In genomic region chr19:5097521-5098362, GRCm38 (mm10) we compare ENCODE assay signal across 7 mouse cellular contexts. TPM values are rescaled to one million over a fixed set of nuclear protein-coding genes. Genes with fewer than 3 reads are reported as not detected.
DNase-seq lines count a peak whose midpoint lies in the region; ATAC-seq lines count a peak whose summit lies in the region.

No protein-coding gene starts in this region.

- peaks cover 87% of the 10 kb centered on the region for H3K4me1 ChIP-seq in megakaryocyte, embryonic 14.5 days
- H3K4me1 ChIP-seq in forebrain, embryonic 12.5 days, result peaks cover 68% of the 10 kb centered on the region
- H3K4me1 ChIP-seq in limb, embryonic 15.5 days, result peaks cover 63% of the 10 kb centered on the region
- H3K4me1 ChIP-seq in stomach, embryonic 15.5 days, result peaks cover 30% of the 10 kb centered on the region

- ATAC-seq in megakaryocyte, adult 5-6 weeks (ENCODE audit: poor library complexity, severe bottlenecking), result no peak
- peak; percentile 12 for ATAC-seq in forebrain, embryonic 12.5 days (ENCODE audit: low FRiP score)
- ATAC-seq in limb, embryonic 15.5 days (ENCODE audit: insufficient number of reproducible peaks, low FRiP score, low TSS enrichment, low read depth), result no peak
- 0 out of 2 replicates have a peak, but pooled peaks have one; percentile 1 for ATAC-seq in stomach, embryonic 15.5 days (ENCODE audit: insufficient read depth, low FRiP score, low read depth)

- H3K4me2 ChIP-seq in forebrain, embryonic 12.5 days, result peak overlapping the region; percentile 96
- H3K4me2 ChIP-seq in limb, embryonic 15.5 days, result peak overlapping the region; percentile 99
- peak overlapping the region; percentile 100 for H3K4me2 ChIP-seq in stomach, embryonic 15.5 days

- peaks cover 53% of the 10 kb centered on the region for H3K36me3 ChIP-seq in megakaryocyte, embryonic 14.5 days (replicated peaks; ENCODE audit: low read length)
- peaks cover 48% of the 10 kb centered on the region for H3K36me3 ChIP-seq in forebrain, embryonic 12.5 days (replicated peaks)
- H3K36me3 ChIP-seq in limb, embryonic 15.5 days, result peaks cover 46% of the 10 kb centered on the region
- peaks cover 30% of the 10 kb centered on the region for H3K36me3 ChIP-seq in stomach, embryonic 15.5 days

- peak overlapping the region; percentile 96 for H3K9ac ChIP-seq in forebrain, embryonic 12.5 days
- peak overlapping the region; percentile 80 for H3K9ac ChIP-seq in limb, embryonic 15.5 days
- peak overlapping the region; percentile 60 for H3K9ac ChIP-seq in stomach, embryonic 15.5 days

- 2% methylated on average over 31 of the region's 31 CpGs for WGBS in forebrain, embryonic 12.5 days
- 7% methylated on average over 31 of the region's 31 CpGs for WGBS in limb, embryonic 15.5 days
- 5% methylated on average over 31 of the region's 31 CpGs for WGBS in stomach, embryonic 15.5 days

- peaks cover 33% of the 10 kb centered on the region for H3K27me3 ChIP-seq in megakaryocyte, embryonic 14.5 days (replicated peaks)
- H3K27me3 ChIP-seq in forebrain, embryonic 12.5 days, result no peaks in the 10 kb centered on the region
- no peaks in the 10 kb centered on the region for H3K27me3 ChIP-seq in limb, embryonic 15.5 days
- H3K27me3 ChIP-seq in stomach, embryonic 15.5 days (replicated peaks), result no peaks in the 10 kb centered on the region

- peak overlapping the region; percentile 88 for H3K4me3 ChIP-seq in megakaryocyte, embryonic 14.5 days (replicated peaks)
- peak overlapping the region; percentile 79 for H3K4me3 ChIP-seq in forebrain, embryonic 12.5 days (replicated peaks)
- peak overlapping the region; percentile 68 for H3K4me3 ChIP-seq in limb, embryonic 15.5 days
- H3K4me3 ChIP-seq in stomach, embryonic 15.5 days (replicated peaks), result peak overlapping the region; percentile 61

- H3K27ac ChIP-seq in forebrain, embryonic 12.5 days, result peak overlapping the region; percentile 91
- peak overlapping the region; percentile 71 for H3K27ac ChIP-seq in limb, embryonic 15.5 days
- no peak overlapping the region for H3K27ac ChIP-seq in stomach, embryonic 15.5 days

- no peak for DNase-seq in urinary bladder, postnatal 25 days (ENCODE audit: low spot score)
- DNase-seq in adrenal gland, postnatal 4 days (ENCODE audit: low spot score in 2 of 2), result no peak

- no peaks in the 10 kb centered on the region for H3K9me3 ChIP-seq in megakaryocyte, embryonic 14.5 days
- H3K9me3 ChIP-seq in forebrain, embryonic 12.5 days, result no peaks in the 10 kb centered on the region
- no peaks in the 10 kb centered on the region for H3K9me3 ChIP-seq in limb, embryonic 15.5 days
- H3K9me3 ChIP-seq in stomach, embryonic 15.5 days, result no peaks in the 10 kb centered on the region

RNA-seq across cellular contexts. Expression of gene Cnih2, which starts 0.6 kb away (rescaled TPM):
- polyA plus RNA-seq in megakaryocyte, embryonic 14.5 days (2012; ENCODE audit: insufficient read depth, low replicate concordance), result 4.9 and 13.6 TPM in 2 replicates
- total RNA-seq in megakaryocyte, adult 5-6 weeks (2015), result not detected in 2 replicates
- total RNA-seq in megakaryocyte, adult 5-6 weeks (2017), result not detected in 2 replicates
- polyA plus RNA-seq in forebrain, embryonic 12.5 days (2016; fragmentation: Nextera tagmentation; extraction: Ambion mirVana), result 168 and 180 TPM in 2 replicates
- polyA plus RNA-seq in limb, embryonic 15.5 days (2015; fragmentation: Nextera tagmentation; extraction: Ambion mirVana), result 17.6 and 26.3 TPM in 2 replicates
- 15.1 and 16.6 TPM in 2 replicates for polyA plus RNA-seq in stomach, embryonic 15.5 days (2015; fragmentation: Nextera tagmentation; extraction: Ambion mirVana)
- total RNA-seq in adrenal gland, postnatal 4 days (2021), result 10 to 100 TPM; 11.4 to 15.2 TPM

RNA-seq across cellular contexts. Expression of gene Rab1b, which starts 9.1 kb away (rescaled TPM):
- polyA plus RNA-seq in megakaryocyte, embryonic 14.5 days (2012; ENCODE audit: insufficient read depth, low replicate concordance), result 445 and 649 TPM in 2 replicates
- total RNA-seq in megakaryocyte, adult 5-6 weeks (2015), result 67.7 and 77.3 TPM in 2 replicates
- total RNA-seq in megakaryocyte, adult 5-6 weeks (2017), result 120 and 127 TPM in 2 replicates
- polyA plus RNA-seq in forebrain, embryonic 12.5 days (2016; fragmentation: Nextera tagmentation; extraction: Ambion mirVana), result 232 and 237 TPM in 2 replicates
- polyA plus RNA-seq in limb, embryonic 15.5 days (2015; fragmentation: Nextera tagmentation; extraction: Ambion mirVana), result 239 and 270 TPM in 2 replicates
- polyA plus RNA-seq in stomach, embryonic 15.5 days (2015; fragmentation: Nextera tagmentation; extraction: Ambion mirVana), result 227 and 233 TPM in 2 replicates
- total RNA-seq in adrenal gland, postnatal 4 days (2021), result 100 to 1,000 TPM; 168 to 173 TPM

RNA-seq across cellular contexts. Expression of gene Yif1a, which starts 9.4 kb away (rescaled TPM):
- polyA plus RNA-seq in megakaryocyte, embryonic 14.5 days (2012; ENCODE audit: insufficient read depth, low replicate concordance), result 24.4 and 25.6 TPM in 2 replicates
- total RNA-seq in megakaryocyte, adult 5-6 weeks (2015), result 30.6 and 33.4 TPM in 2 replicates
- 8.5 and 14.1 TPM in 2 replicates for total RNA-seq in megakaryocyte, adult 5-6 weeks (2017)
- 54.4 and 56.4 TPM in 2 replicates for polyA plus RNA-seq in forebrain, embryonic 12.5 days (2016; fragmentation: Nextera tagmentation; extraction: Ambion mirVana)
- polyA plus RNA-seq in limb, embryonic 15.5 days (2015; fragmentation: Nextera tagmentation; extraction: Ambion mirVana), result 126 and 140 TPM in 2 replicates
- polyA plus RNA-seq in stomach, embryonic 15.5 days (2015; fragmentation: Nextera tagmentation; extraction: Ambion mirVana), result 101 TPM in 2 replicates
- total RNA-seq in adrenal gland, postnatal 4 days (2021), result 10 to 100 TPM; 68.4 to 72.5 TPM

RNA-seq across cellular contexts. Expression of gene Tmem151a, which starts 12.4 kb away (rescaled TPM):
- polyA plus RNA-seq in megakaryocyte, embryonic 14.5 days (2012; ENCODE audit: insufficient read depth, low replicate concordance), result 0.32 TPM in 1 of 2 replicates, not detected in the other
- not detected in 2 replicates for total RNA-seq in megakaryocyte, adult 5-6 weeks (2015)
- total RNA-seq in megakaryocyte, adult 5-6 weeks (2017), result not detected in 2 replicates
- polyA plus RNA-seq in forebrain, embryonic 12.5 days (2016; fragmentation: Nextera tagmentation; extraction: Ambion mirVana), result 1.7 and 2.0 TPM in 2 replicates
- polyA plus RNA-seq in limb, embryonic 15.5 days (2015; fragmentation: Nextera tagmentation; extraction: Ambion mirVana), result 1.0 and 2.2 TPM in 2 replicates
- polyA plus RNA-seq in stomach, embryonic 15.5 days (2015; fragmentation: Nextera tagmentation; extraction: Ambion mirVana), result 5.9 and 6.4 TPM in 2 replicates
- 1 to 10 TPM; 3.8 to 4.9 TPM for total RNA-seq in adrenal gland, postnatal 4 days (2021)

RNA-seq across cellular contexts. Expression of gene Klc2, which starts 20.6 kb away (rescaled TPM):
- polyA plus RNA-seq in megakaryocyte, embryonic 14.5 days (2012; ENCODE audit: insufficient read depth, low replicate concordance), result 12.7 and 17.2 TPM in 2 replicates
- 2.1 and 3.2 TPM in 2 replicates for total RNA-seq in megakaryocyte, adult 5-6 weeks (2015)
- total RNA-seq in megakaryocyte, adult 5-6 weeks (2017), result 2.1 and 4.6 TPM in 2 replicates
- polyA plus RNA-seq in forebrain, embryonic 12.5 days (2016; fragmentation: Nextera tagmentation; extraction: Ambion mirVana), result 45.8 and 46.0 TPM in 2 replicates
- 13.0 and 16.9 TPM in 2 replicates for polyA plus RNA-seq in limb, embryonic 15.5 days (2015; fragmentation: Nextera tagmentation; extraction: Ambion mirVana)
- polyA plus RNA-seq in stomach, embryonic 15.5 days (2015; fragmentation: Nextera tagmentation; extraction: Ambion mirVana), result 18.0 and 19.0 TPM in 2 replicates
- 10 to 100 TPM; 39.5 to 45.3 TPM for total RNA-seq in adrenal gland, postnatal 4 days (2021)

Comparison
In these comparisons a context has a peak if more than half of its experiments do, and no peak if none do; other contexts are left out.
1. ATAC-seq: peak in forebrain, embryonic 12.5 days (single experiment) and stomach, embryonic 15.5 days (single experiment); none in megakaryocyte, adult 5-6 weeks (single experiment) and limb, embryonic 15.5 days (single experiment).
2. Peak in every context shown above with its lines, with median percentiles within 50 percentile points of each other: H3K4me3 ChIP-seq, H3K4me2 ChIP-seq and H3K9ac ChIP-seq.